Mouse (Mus musculus): ENCODE results near the gene Lhfpl2.
"Not testable (repeated sequence)": the region's sequence is repeated elsewhere in the genome, so short reads cannot be mapped to it uniquely, and the experiment has no call there.

Gene Lhfpl2

GRCm38 (mm10) chr13:94057563-94058560, at the start of gene Lhfpl2:
Gene Lhfpl2, plus strand, starts transcription at chr13:94057796.
- in situ Hi-C loops (cut with MboI, MseI) = loop anchor here (5.0 to 25.0 kb wide), 2 partner anchors 196 to 271 kb away; no protein-coding TSS in a partner anchor

GRCm38 (mm10) chr13:94011996-94012575, 45.5 kb upstream of the Lhfpl2 start:
- in situ Hi-C loops (cut with MboI, MseI) = no loop called here

GRCm38 (mm10) chr13:94013986-94014385, 43.6 kb upstream of the Lhfpl2 start:
- in situ Hi-C loops (cut with MboI, MseI) = no loop called here

- in situ Hi-C loops (cut with MboI, MseI) = not testable (repeated sequence)
Measured at GRCm38 (mm10) chr13:94024575-94024974, 33.0 kb upstream of the Lhfpl2 start.

GRCm38 (mm10) chr13:94029147-94029546, 28.4 kb upstream of the Lhfpl2 start:
- in situ Hi-C loops (cut with MboI, MseI) = no loop called here

GRCm38 (mm10) chr13:94030551-94030950, 27.0 kb upstream of the Lhfpl2 start:
- in situ Hi-C loops (cut with MboI, MseI) = no loop called here

- in situ Hi-C loops (cut with MboI, MseI) = no loop called here
Measured at GRCm38 (mm10) chr13:94037313-94038051, 20.1 kb upstream of the Lhfpl2 start.

- in situ Hi-C loops (cut with MboI, MseI) = no loop called here
Measured at GRCm38 (mm10) chr13:94038052-94038340, 19.6 kb upstream of the Lhfpl2 start.

- in situ Hi-C loops (cut with MboI, MseI) = loop anchor here in 1 of 2 experiments (25.0 kb wide), 1 partner anchor 188 kb away; no protein-coding TSS in a partner anchor
Measured at GRCm38 (mm10) chr13:94050036-94050435, 7.6 kb upstream of the Lhfpl2 start.

GRCm38 (mm10) chr13:94050782-94051181, 6.8 kb upstream of the Lhfpl2 start:
- in situ Hi-C loops (cut with MboI, MseI) = loop anchor here in 1 of 2 experiments (25.0 kb wide), 1 partner anchor 188 kb away; no protein-coding TSS in a partner anchor

GRCm38 (mm10) chr13:94057036-94057562, 497 bp upstream of the Lhfpl2 start:
- in situ Hi-C loops (cut with MboI, MseI) = loop anchor here (5.0 to 25.0 kb wide), 2 partner anchors 195 to 270 kb away; no protein-coding TSS in a partner anchor

GRCm38 (mm10) chr13:94058642-94059222, 1.1 kb downstream of the Lhfpl2 start:
- in situ Hi-C loops (cut with MboI, MseI) = loop anchor here (5.0 to 25.0 kb wide), 2 partner anchors 196 to 271 kb away; no protein-coding TSS in a partner anchor

GRCm38 (mm10) chr13:94059373-94059772, 1.8 kb downstream of the Lhfpl2 start:
- in situ Hi-C loops (cut with MboI, MseI) = loop anchor here (5.0 to 25.0 kb wide), 2 partner anchors 197 to 272 kb away; no protein-coding TSS in a partner anchor

GRCm38 (mm10) chr13:94059778-94060177, 2.2 kb downstream of the Lhfpl2 start:
- in situ Hi-C loops (cut with MboI, MseI) = loop anchor here (5.0 to 25.0 kb wide), 2 partner anchors 197 to 272 kb away; no protein-coding TSS in a partner anchor

- in situ Hi-C loops (cut with MboI, MseI) = loop anchor here in 1 of 2 experiments (25.0 kb wide), 1 partner anchor 198 kb away; no protein-coding TSS in a partner anchor
Measured at GRCm38 (mm10) chr13:94060461-94060860, 2.9 kb downstream of the Lhfpl2 start.

- in situ Hi-C loops (cut with MboI, MseI) = loop anchor here in 1 of 2 experiments (25.0 kb wide), 1 partner anchor 199 kb away; no protein-coding TSS in a partner anchor
Measured at GRCm38 (mm10) chr13:94061256-94061877, 3.8 kb downstream of the Lhfpl2 start.

GRCm38 (mm10) chr13:94062349-94063111, 4.9 kb downstream of the Lhfpl2 start:
- in situ Hi-C loops (cut with MboI, MseI) = loop anchor here in 1 of 2 experiments (25.0 kb wide), 1 partner anchor 200 kb away; no protein-coding TSS in a partner anchor

GRCm38 (mm10) chr13:94063156-94063555, 5.6 kb downstream of the Lhfpl2 start:
- in situ Hi-C loops (cut with MboI, MseI) = loop anchor here in 1 of 2 experiments (25.0 kb wide), 1 partner anchor 201 kb away; no protein-coding TSS in a partner anchor

- in situ Hi-C loops (cut with MboI, MseI) = loop anchor here in 1 of 2 experiments (25.0 kb wide), 1 partner anchor 202 kb away; no protein-coding TSS in a partner anchor
Measured at GRCm38 (mm10) chr13:94064571-94064970, 7.0 kb downstream of the Lhfpl2 start.
